Mouse (Mus musculus): ENCODE results near the gene Gstt4.

- TF ChIP-seq CTCF (IDR thresholded peaks at IDR 0.05; ENCODE audit: low read depth, low read length) (no peak), POLR2A (IDR thresholded peaks at IDR 0.05; ENCODE audit: insufficient read depth, low read length) (no peak), EP300 (IDR thresholded peaks at IDR 0.05; ENCODE audit: insufficient read depth, low read depth, low read length) (peak; percentile 71)
Measured at GRCm38 (mm10) chr10:75851076-75851475, 28.7 kb upstream of the Gstt4 start.
